Mouse (Mus musculus) liver, postnatal 0 days (tissue): Measurements from ENCODE around the gene Gm20388. TPM values are rescaled to one million over a fixed set of nuclear protein-coding genes. Genes with fewer than 3 reads are reported as not detected.

ENCODE experiments used
- ATAC-seq: fragments of 200-750 bp; cut with Nextera tagmentation; 2 replicates; pipeline ENCODE4 v1.8.0; 2017; ENCODE audit warnings: mild to moderate bottlenecking, moderate library complexity
- DNase-seq: peaks from one replicate; pipeline ENCODE4 v3.0.0-alpha.2; 2016
- H3K27ac ChIP-seq: fragments of 300-500 bp; sonication (generic); 2 replicates; pipeline ENCODE4 v1.5.1; 2014; ENCODE audit warnings: antibody characterized with exemption, moderate library complexity, mild to moderate bottlenecking, low read depth
- H3K27me3 ChIP-seq: fragments of 300-500 bp; sonication (generic); 2 replicates; pipeline ENCODE4 v1.6.1; 2014; ENCODE audit warnings: low read length, control low read depth, mixed read lengths; ENCODE audit not compliant: insufficient read depth
- H3K36me3 ChIP-seq: fragments of 300-500 bp; sonication (generic); replicated peaks from 2 replicates; pipeline ENCODE4 v1.6.1; 2014; ENCODE audit warnings: mild to moderate bottlenecking, control low read depth, low read length, moderate library complexity, mixed read lengths; ENCODE audit not compliant: insufficient read depth
- H3K4me1 ChIP-seq: fragments of 300-500 bp; sonication (generic); 2 replicates; pipeline ENCODE4 v1.6.1; 2014; ENCODE audit warnings: antibody characterized with exemption, mild to moderate bottlenecking, control low read depth; ENCODE audit not compliant: insufficient read depth
- H3K4me2 ChIP-seq: fragments of 300-500 bp; sonication (generic); 2 replicates; pipeline ENCODE4 v1.6.1; 2014; ENCODE audit warnings: low read depth, mild to moderate bottlenecking, low read length, moderate library complexity, mixed read lengths
- H3K4me3 ChIP-seq: fragments of 300-500 bp; sonication (generic); 2 replicates; pipeline ENCODE4 v1.5.1; 2014; ENCODE audit warnings: low read depth, low read length
- H3K9ac ChIP-seq: fragments of 300-500 bp; sonication (generic); replicated peaks from 2 replicates; pipeline ENCODE4 v1.6.1; 2014; ENCODE audit warnings: mild to moderate bottlenecking, moderate library complexity
- H3K9me3 ChIP-seq: fragments of 300-500 bp; sonication (generic); 2 replicates; pipeline ENCODE4 v1.6.1; 2016; ENCODE audit warnings: mild to moderate bottlenecking, control low read depth, low read length, mixed read lengths
- CTCF ChIP-seq: sonication (generic); IDR thresholded peaks from 2 replicates; pipeline ENCODE4 v1.5.1; 2016; ENCODE audit warnings: antibody characterized with exemption, low read depth
- EP300 ChIP-seq: IDR thresholded peaks from 2 replicates; pipeline ENCODE4 v1.6.1; 2016; ENCODE audit warnings: antibody characterized with exemption, low read depth, mild to moderate bottlenecking
- WGBS: fragments of 180-500 bp; shearing (Covaris S2); extraction: QIAGEN DNeasy Blood & Tissue Kit; methylation state at CpG from one replicate; pipeline ENCODE4 v1.1.7; 2014; ENCODE audit not compliant: insufficient replicate concordance; 5-methylcytosine and 5-hydroxymethylcytosine counted together
- polyA plus RNA-seq: library from polyadenylated mRNA; unstranded; fragments of >200 nt; fragmentation: Nextera tagmentation; extraction: Ambion mirVana; gene quantifications from 2 replicates; pipeline ENCODE4 v1.2.1, GENCODE M21; 2015

The Gm20388 gene
- polyA plus RNA-seq, 1 experiment from 2014 or later = not detected

DNA sequence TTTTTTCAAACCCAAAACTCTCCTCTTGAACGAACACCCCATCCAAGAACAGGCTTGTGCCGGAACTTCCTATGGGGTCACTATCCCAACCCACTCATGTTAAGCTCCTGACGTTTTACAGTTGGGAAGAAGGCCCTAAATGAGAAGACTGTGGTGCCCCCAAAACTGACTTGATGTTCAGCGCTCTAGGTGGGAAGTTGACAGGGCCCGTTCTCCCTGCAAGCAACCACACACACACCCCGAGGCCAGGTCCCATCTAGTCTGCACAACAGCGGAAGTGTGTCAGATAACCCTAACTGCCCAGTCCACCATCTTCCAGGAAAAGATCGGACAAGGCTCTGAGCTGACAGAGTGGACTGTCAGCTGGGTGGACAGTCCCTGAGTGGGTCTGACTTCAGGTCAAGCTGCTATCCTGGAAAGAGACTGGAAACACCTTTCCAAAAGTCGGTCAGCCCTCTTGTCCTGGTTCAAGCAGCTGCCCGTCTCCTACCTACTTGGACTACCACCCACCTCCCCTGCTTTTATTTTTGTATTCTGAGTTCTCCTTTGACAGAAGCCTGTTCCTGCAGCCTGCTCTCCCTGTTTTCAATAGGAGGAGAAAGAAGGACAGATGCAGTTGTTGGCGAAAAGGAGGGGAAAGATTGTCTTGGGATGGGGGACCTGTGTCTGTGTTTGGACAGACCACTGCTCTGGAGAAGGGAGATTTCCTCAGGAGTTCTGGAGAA, 1161.9 kb downstream of the Gm20388 start:
- Histone ChIP-seq H3K4me1 (0 out of 2 replicates have a peak, but pooled peaks cover 2% of the 10 kb centered on the region), H3K4me3 (no peak overlapping the region), H3K36me3 (no peaks in the 10 kb centered on the region), H3K27ac (no peak overlapping the region), H3K9me3 (no peaks in the 10 kb centered on the region), H3K4me2 (0 out of 2 replicates have a peak overlapping the region, but pooled peaks have one; percentile 47), H3K9ac (no peak overlapping the region), H3K27me3 (peaks cover 77% of the 10 kb centered on the region)
- DNase-seq = no peak
- no peak for TF ChIP-seq CTCF
- no peak for TF ChIP-seq EP300
- ATAC-seq = no peak
- 21% methylated on average over 11 of the region's 11 CpGs for whole genome bisulfite sequencing

DNA sequence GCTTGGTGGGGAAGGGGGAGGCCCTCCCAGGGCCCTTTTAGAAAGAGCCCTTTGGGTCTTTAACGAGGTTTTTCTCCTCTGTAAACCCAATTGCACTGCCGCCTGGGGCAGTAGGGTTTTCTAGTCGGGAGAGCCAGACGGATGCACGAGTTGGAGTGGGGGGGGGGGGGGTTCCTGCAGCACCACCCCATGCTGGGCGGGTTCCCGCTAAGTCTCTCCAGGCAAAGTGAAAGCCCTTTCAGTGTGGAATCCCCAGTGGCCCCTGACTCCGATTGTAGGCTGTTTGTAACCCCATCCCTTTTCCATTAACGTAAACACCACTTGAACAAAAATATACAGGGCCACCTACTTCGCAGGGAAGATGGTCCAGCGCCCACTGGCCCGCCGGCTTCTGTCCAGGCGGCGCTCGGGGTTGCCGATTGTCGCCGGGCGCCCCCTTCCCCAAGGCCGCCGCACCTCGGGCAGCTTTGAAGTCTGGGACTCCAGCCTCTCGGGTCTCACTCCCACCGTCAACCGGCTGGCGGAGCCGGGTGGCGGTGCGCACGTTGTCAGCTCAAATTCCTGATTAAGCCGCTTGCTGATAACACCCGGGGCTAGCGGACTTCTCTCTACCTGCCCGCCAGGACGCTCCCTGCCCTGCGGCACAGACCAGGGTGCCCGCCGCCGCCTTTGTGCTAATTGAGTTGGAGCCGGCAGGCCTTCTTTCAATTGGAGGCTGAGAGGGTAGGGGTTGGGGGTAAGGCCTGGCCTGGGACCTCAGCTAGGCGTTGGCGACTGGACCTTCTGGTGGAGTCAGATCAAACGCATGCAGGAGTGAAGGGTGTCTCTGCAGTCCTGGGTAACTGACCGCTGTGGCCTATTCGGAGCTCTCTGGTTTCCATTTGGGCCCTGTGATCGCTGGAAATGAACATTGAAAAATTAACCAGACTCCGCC, 1162.8 kb downstream of the Gm20388 start:
- 2% methylated on average over 47 of the region's 48 CpGs for WGBS
- peak overlapping the region; percentile 19; the same call in 1 of the 2 replicates for H3K4me3 ChIP-seq
- no peak overlapping the region for H3K27ac ChIP-seq
- no peaks in the 10 kb centered on the region for H3K36me3 ChIP-seq
- peaks cover 84% of the 10 kb centered on the region for H3K27me3 ChIP-seq
- peak overlapping the region; percentile 47 for H3K4me2 ChIP-seq
- TF ChIP-seq EP300 (no peak), CTCF (no peak)
- no peaks in the 10 kb centered on the region for H3K9me3 ChIP-seq
- 0 out of 2 replicates have a peak, but pooled peaks cover 2% of the 10 kb centered on the region for H3K4me1 ChIP-seq
- 0 out of 2 replicates have a peak overlapping the region, but pooled peaks have one; percentile 11 for H3K9ac ChIP-seq
- DNase-seq (no peak), ATAC-seq (no peak)

DNA sequence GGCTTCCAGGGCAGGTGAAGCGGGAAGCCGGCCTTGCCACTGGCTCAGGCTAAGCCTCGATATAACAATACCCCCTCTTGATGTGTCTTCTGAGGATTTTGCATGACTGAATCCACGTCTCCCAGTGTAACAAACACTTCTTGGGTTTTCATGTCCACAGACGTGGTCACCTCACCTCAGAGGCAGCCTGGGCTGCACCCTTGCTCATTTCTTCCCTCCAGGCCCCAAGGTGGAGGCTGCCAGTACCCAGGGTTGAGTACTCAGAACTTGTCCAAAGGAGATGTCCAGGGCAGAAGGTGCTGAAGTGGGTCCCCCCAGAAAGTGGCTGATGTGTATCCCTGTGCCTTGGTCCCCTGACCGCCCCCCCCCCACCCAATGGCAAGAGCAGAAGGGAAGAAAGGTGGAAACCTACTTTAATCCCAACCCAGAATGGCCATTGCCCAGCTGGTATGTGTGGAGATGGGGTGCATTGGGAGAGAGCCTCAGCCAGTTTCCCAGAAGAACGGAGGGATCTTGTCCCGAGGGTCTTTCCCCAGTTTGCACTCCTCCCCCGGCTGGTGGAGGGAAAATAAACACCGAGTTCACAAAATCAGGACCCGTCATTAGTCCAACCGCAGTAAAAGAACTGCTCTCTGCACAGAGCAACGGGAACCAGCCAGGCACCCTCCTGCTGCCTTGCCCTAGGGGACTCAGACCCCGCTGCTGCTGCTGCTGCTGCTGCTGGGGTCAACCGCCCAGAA, 1163.6 kb downstream of the Gm20388 start:
- WGBS = 8% methylated on average over 15 of the region's 15 CpGs
- no peaks in the 10 kb centered on the region for H3K9me3 ChIP-seq
- 0 out of 2 replicates have a peak, but pooled peaks cover 2% of the 10 kb centered on the region for H3K4me1 ChIP-seq
- H3K4me2 ChIP-seq = no peak overlapping the region
- ATAC-seq (no peak), DNase-seq (no peak)
- TF ChIP-seq CTCF (no peak), EP300 (no peak)
- H3K4me3 ChIP-seq = no peak overlapping the region
- H3K27me3 ChIP-seq = peaks cover 86% of the 10 kb centered on the region
- H3K27ac ChIP-seq = no peak overlapping the region
- no peak overlapping the region for H3K9ac ChIP-seq
- H3K36me3 ChIP-seq = no peaks in the 10 kb centered on the region

DNA sequence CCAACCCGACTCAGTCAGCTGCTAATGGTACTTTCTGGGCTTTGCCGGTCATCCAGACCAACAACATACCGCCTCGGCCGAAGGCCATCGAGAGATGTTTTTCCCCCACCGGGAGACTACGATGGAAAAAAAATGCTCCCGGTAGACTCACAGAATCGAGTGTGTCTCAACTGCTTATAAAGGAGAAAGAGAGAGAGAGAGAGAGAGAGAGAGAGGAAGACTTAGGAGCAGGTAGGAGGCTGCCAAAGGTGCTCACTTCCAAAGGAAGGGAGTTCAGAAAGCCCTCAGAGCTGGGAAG, 1164.2 kb downstream of the Gm20388 start:
- Histone ChIP-seq H3K4me3 (no peak overlapping the region), H3K9me3 (no peaks in the 10 kb centered on the region), H3K27ac (no peak overlapping the region), H3K4me2 (no peak overlapping the region), H3K36me3 (no peaks in the 10 kb centered on the region), H3K4me1 (0 out of 2 replicates have a peak, but pooled peaks cover 2% of the 10 kb centered on the region), H3K27me3 (peaks cover 91% of the 10 kb centered on the region), H3K9ac (no peak overlapping the region)
- no peak for TF ChIP-seq EP300
- no peak for TF ChIP-seq CTCF
- DNase-seq = no peak
- WGBS = 5% methylated on average over 10 of the region's 10 CpGs
- ATAC-seq = no peak

DNA sequence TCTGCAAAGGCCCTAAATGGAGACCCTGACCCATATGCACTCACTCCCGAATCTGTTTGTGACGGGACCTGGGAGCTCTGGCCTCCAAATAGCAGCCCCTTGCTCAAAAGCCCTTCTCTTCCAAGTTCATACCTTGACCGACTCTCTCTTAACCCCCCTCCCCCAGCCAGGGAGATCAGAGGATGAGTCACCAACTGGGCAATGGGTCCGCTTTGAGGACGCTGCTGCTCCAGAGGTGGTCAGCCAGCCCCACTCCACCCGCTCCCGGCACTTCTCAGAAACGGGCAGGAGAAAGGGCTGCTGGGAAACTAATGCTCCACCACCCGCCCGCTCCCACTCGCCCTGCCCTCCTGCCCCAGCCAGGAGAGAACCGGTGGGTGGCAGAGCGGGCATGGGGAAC, 1165.3 kb downstream of the Gm20388 start:
- H3K36me3 ChIP-seq = no peaks in the 10 kb centered on the region
- WGBS = 6% methylated on average over 13 of the region's 13 CpGs
- H3K27ac ChIP-seq = no peak overlapping the region
- TF ChIP-seq CTCF (no peak), EP300 (no peak)
- H3K9ac ChIP-seq = no peak overlapping the region
- H3K27me3 ChIP-seq = peaks cover 94% of the 10 kb centered on the region
- no peak for DNase-seq
- H3K9me3 ChIP-seq = no peaks in the 10 kb centered on the region
- no peak overlapping the region for H3K4me3 ChIP-seq
- 0 out of 2 replicates have a peak, but pooled peaks cover 2% of the 10 kb centered on the region for H3K4me1 ChIP-seq
- H3K4me2 ChIP-seq = no peak overlapping the region
- no peak for ATAC-seq

DNA sequence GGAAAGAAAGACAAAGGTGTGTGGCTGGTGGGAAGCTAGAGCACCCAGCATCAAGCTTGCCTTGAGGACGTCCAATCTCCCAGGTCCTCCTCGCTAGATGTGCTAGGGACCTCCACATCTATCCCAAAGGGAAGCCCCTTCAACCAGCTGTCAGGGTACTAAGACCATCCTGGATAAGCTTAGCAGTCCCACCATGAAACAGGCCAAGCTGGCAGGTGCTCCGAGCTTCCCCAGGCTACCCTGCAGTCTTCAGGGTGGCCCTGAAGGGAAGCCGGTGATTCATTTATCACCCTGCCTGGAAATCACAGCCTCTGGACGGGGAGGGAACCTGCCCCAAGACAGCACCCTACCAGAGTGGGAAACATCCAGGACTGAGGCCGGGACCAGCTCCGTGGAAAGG, 1165.9 kb downstream of the Gm20388 start:
- Histone ChIP-seq H3K4me2 (no peak overlapping the region), H3K9me3 (no peaks in the 10 kb centered on the region), H3K9ac (no peak overlapping the region), H3K27me3 (peaks cover 94% of the 10 kb centered on the region), H3K4me1 (0 out of 2 replicates have a peak, but pooled peaks cover 2% of the 10 kb centered on the region), H3K27ac (no peak overlapping the region), H3K36me3 (no peaks in the 10 kb centered on the region), H3K4me3 (no peak overlapping the region)
- DNase-seq (no peak), ATAC-seq (no peak)
- TF ChIP-seq CTCF (no peak), EP300 (no peak)
- WGBS = 24% methylated on average over 7 of the region's 7 CpGs
